Mouse (Mus musculus) kidney, adult 2 months (tissue): ENCODE measurements around the gene Zfpl1.

Experiments used
- CTCF ChIP-seq: fragments of 200-500 bp; conservative IDR thresholded peaks from 2 replicates; pipeline ENCODE4 v1.5.1; 2011; ENCODE audit warnings: low read depth, mild to moderate bottlenecking, control low read depth, low read length, moderate library complexity, mixed read lengths; ENCODE audit not compliant: insufficient read depth, insufficient read length
- POLR2A ChIP-seq: fragments of 200-500 bp; IDR thresholded peaks from one replicate; pipeline ENCODE4 v1.6.1; 2011; ENCODE audit warnings: low read depth, low read length, control low read depth

DNA sequence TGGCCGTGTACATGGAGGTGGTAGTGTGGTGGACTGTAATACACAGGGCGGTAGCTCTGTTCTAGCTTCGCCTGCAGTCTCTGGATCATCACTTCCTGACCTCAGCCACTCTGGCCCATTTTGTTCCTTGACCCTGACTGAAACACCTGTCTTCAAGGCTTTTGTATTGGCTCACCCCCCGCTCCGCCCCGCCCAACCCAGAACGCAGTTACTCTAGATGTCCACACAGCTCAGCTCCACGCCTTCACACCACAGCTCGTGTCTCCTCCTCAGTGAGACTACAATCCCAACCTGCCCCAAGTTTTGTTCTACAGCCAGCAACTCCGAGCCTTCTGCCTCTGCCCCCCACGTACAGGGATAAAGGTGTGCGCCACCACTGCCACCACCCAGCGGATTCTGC lies 4.1 kb upstream of the Zfpl1 start:
- TF ChIP-seq CTCF (no peak), POLR2A (no peak)
